ENCODE assay signal across 8 mouse cellular contexts in the genomic region with DNA sequence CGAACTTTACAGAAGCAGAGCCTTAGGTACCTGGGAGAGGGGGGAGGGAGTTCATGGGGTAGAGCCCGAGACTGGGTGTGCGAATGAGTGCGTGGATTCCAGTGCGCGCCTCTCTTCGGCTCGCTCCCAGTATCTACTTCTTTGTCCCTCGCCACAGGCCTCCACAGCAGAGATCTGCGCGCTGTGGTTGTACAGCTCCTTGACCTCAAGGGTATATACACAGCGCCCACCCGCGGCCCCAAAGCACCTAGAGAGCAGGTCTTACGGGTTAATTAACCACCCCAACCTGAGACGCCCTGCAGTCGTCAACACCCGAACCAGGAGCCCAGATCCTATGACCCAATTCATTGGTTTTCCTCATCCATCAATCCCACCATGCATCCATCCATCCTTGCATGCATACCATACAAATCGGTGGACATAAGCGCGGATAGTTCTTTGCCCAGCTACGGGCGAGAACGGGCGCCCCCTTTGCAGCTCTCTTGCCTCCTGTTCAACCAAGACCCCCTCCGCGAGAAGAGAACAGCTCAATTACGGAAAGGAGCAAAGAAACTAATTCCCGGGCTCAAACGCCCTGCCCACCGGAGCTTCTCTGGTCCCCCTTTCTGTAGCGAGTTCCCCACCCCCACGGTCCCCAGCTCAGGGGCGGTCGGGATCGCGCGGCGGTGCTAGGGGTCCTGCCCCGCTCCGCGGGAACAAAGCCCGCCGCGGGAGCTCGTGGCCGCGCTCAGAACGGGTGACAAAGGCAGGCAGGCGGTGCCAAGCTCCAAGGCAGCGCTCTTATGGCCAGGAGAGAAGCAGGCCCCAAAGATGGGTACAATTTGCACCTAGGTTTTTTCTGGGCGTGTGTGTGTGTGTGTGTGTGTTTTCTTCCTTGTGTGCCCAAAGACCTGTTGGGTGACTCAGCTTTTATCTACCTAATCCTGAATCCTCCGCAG. TPM values are rescaled to one million over a fixed set of nuclear protein-coding genes. Genes with fewer than 3 reads are reported as not detected.
DNase-seq lines count a peak whose midpoint lies in the region; ATAC-seq and TF ChIP-seq lines count a peak whose summit lies in the region.
"Had no signal": no experiment of that assay in that cellular context is flagged by ENCODE, and none has a peak within 500 bp of the region (broad histone marks: within the 10 kb centered on the region; RNA-seq: fewer than 3 reads in every experiment).

No protein-coding gene starts in this region.

- no peak overlapping the region for H3K27ac ChIP-seq in embryonic fibroblast, embryonic 13.5 days (ENCODE audit: insufficient read depth, low read length)
- H3K27ac ChIP-seq in kidney, adult 2 months (ENCODE audit: insufficient read depth, low read depth, low read length): peak overlapping the region; percentile 58
- peak overlapping the region; percentile 100 for H3K27ac ChIP-seq in midbrain, embryonic 12.5 days (replicated peaks)

- no peaks in the 10 kb centered on the region for H3K9me3 ChIP-seq in midbrain, embryonic 12.5 days

- peak; percentile 70 for ATAC-seq in midbrain, embryonic 12.5 days (ENCODE audit: low FRiP score, low read depth)

- H3K4me3 ChIP-seq in embryonic fibroblast, embryonic 13.5 days (ENCODE audit: insufficient read depth, low read length): peak overlapping the region; percentile 3; the same call in 1 of the 2 replicates
- H3K4me3 ChIP-seq in kidney, adult 2 months (ENCODE audit: insufficient read depth, low read depth, low read length): peak overlapping the region; percentile 36
- peak overlapping the region; percentile 99 for H3K4me3 ChIP-seq in midbrain, embryonic 12.5 days
- H3K4me3 ChIP-seq: megakaryocyte, embryonic 14.5 days had no signal

- peak; percentile 62 for DNase-seq in right cerebral cortex, adult 18-20 months
- DNase-seq in right cerebral cortex, adult 2 months (ENCODE audit: low spot score in 2 of 2): no peak
- DNase-seq in kidney, adult 2 months: peak; percentile 40
- DNase-seq in ovary, postnatal 10 days (ENCODE audit: low spot score): no peak
- DNase-seq in urinary bladder, postnatal 25 days (ENCODE audit: low spot score): no peak

- no peaks in the 10 kb centered on the region for H3K36me3 ChIP-seq in kidney, adult 2 months (ENCODE audit: control insufficient read depth, insufficient read depth, low read length)
- H3K36me3 ChIP-seq in midbrain, embryonic 12.5 days: no peaks in the 10 kb centered on the region

- no peaks in the 10 kb centered on the region; the same call in 1 of the 2 replicates for H3K27me3 ChIP-seq in kidney, adult 2 months (replicated peaks; ENCODE audit: control insufficient read depth, insufficient read depth, low read length)
- H3K27me3 ChIP-seq in midbrain, embryonic 12.5 days: no peaks in the 10 kb centered on the region

- 6% methylated on average over 53 of the region's 53 CpGs for WGBS in kidney, adult 2 months
- under 1% methylated on average over 53 of the region's 53 CpGs for WGBS in midbrain, embryonic 12.5 days

- TF ChIP-seq POLR2A in embryonic fibroblast, embryonic 13.5 days (IDR thresholded peaks at IDR 0.05; ENCODE audit: low read depth, low read length): no peak
- no peak for TF ChIP-seq POLR2A in kidney, adult 2 months (IDR thresholded peaks at IDR 0.05; ENCODE audit: low read depth, low read length)

- no peaks in the 10 kb centered on the region for H3K4me1 ChIP-seq in embryonic fibroblast, embryonic 13.5 days (ENCODE audit: control insufficient read depth, insufficient read depth, low read length)
- H3K4me1 ChIP-seq in kidney, adult 2 months (ENCODE audit: control insufficient read depth, insufficient read depth, low read length): no peaks in the 10 kb centered on the region
- peaks cover 60% of the 10 kb centered on the region for H3K4me1 ChIP-seq in midbrain, embryonic 12.5 days

- no peak for TF ChIP-seq CTCF in embryonic fibroblast, embryonic 13.5 days (IDR thresholded peaks at IDR 0.05; ENCODE audit: borderline replicate concordance, insufficient read depth, low read length)
- no peak for TF ChIP-seq CTCF in kidney, adult 2 months (conservative IDR thresholded peaks at IDR 0.05; ENCODE audit: insufficient read depth, insufficient read length, low read depth, low read length)

- peak overlapping the region; percentile 89 for H3K9ac ChIP-seq in midbrain, embryonic 12.5 days (replicated peaks)

- peak overlapping the region; percentile 97 for H3K4me2 ChIP-seq in midbrain, embryonic 12.5 days (replicated peaks)

RNA-seq across cellular contexts. Expression of a gene that starts 9.1 kb away (rescaled TPM):
- polyA plus RNA-seq in embryonic fibroblast, embryonic 13.5 days (2011; ENCODE audit: insufficient read length, low read depth, missing spikeins): 1.6 and 7.5 TPM in 2 replicates
- 14.4 and 18.0 TPM in 2 replicates for polyA plus RNA-seq in kidney, adult 2 months (2012; rRNA removed)
- 36.3 and 37.6 TPM in 2 replicates for polyA plus RNA-seq in midbrain, embryonic 12.5 days (2016; fragmentation: Nextera tagmentation; extraction: Ambion mirVana)

Comparison
In these comparisons a context has a peak if more than half of its experiments do, and no peak if none do; other contexts are left out.
1. DNase-seq: peak in right cerebral cortex, adult 18-20 months (single experiment) and kidney, adult 2 months (single experiment); none in right cerebral cortex, adult 2 months (0 of 2), ovary, postnatal 10 days (single experiment) and urinary bladder, postnatal 25 days (single experiment).
2. H3K4me3 ChIP-seq: peak in every context shown above with its lines; median percentile 99 in midbrain, embryonic 12.5 days; 36 in kidney, adult 2 months; 3 in embryonic fibroblast, embryonic 13.5 days.